Mouse (Mus musculus): ENCODE data around the gene Slc5a10.

The Slc5a10 gene

DNA sequence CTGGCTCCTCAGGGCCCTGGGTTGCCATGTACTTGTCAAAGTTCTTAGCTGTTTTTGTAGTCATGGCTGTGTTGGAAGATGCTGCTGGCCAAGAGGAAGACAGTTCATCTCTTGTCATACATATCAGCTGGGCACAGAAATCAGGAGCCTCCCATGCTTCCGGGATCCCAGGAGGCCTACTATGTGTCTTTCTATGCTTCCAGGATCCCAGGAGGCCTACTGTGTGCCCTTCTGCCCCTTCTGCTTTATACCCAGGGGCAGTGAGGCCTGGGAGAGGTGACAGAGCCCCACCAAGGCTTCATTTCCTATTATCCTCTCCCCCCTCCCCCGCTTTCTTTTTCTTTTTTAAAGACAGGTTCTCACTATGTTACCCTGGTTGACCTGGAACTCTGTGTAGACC lies 15.0 kb downstream of the Slc5a10 start:
- no peak for DNase-seq (ENCODE audit: low spot score in 2 of 2)

DNA sequence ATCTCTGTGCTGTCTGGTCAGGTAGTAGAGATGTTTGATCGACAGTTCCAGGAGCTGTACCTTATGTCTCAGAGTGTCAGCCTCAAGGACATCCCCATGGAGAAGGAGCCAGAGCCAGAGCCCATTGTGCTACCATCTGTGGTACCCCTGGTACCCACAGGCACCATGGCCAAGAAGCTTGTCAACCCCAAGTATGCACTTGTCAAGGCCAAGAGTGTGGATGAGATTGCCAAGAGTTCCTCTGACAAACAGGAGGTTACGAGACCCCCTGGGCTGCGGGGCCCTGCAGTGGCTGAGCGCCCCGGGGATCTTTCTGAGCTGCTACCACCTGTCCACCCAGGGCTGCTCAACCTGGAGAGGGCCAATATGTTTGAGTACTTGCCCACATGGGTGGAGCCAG lies 18.1 kb downstream of the Slc5a10 start:
- no peak for DNase-seq (ENCODE audit: low spot score in 2 of 2)

DNA sequence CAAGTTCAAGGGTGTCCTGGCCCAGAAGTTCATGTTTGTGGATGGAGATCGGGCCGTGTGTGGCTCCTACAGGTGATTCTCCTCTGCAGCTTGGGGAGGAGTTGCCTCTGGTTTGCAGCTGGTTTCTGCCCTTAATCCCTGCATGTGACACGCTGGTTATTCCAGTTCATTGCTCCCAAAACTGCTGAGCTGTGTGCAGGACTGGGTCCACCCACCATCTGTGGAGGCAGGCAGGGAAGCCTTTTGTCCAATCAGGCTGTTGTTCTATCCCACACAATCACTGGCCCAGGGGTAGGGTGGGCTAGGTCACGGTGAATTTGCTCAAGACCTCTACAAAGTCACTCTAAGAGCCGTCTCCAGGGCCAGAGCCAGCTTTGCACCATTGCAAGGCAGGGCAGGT lies 18.9 kb downstream of the Slc5a10 start:
- no peak for DNase-seq (ENCODE audit: low spot score in 2 of 2)

- DNase-seq (ENCODE audit: low spot score in 2 of 2), result no peak
Measured at GRCm38 (mm10) chr11:61699933-61700332, 20.7 kb downstream of the Slc5a10 start.

GRCm38 (mm10) chr11:61699460-61699859 lies 21.2 kb downstream of the Slc5a10 start:
- DNase-seq (ENCODE audit: low spot score in 2 of 2), result no peak

DNA sequence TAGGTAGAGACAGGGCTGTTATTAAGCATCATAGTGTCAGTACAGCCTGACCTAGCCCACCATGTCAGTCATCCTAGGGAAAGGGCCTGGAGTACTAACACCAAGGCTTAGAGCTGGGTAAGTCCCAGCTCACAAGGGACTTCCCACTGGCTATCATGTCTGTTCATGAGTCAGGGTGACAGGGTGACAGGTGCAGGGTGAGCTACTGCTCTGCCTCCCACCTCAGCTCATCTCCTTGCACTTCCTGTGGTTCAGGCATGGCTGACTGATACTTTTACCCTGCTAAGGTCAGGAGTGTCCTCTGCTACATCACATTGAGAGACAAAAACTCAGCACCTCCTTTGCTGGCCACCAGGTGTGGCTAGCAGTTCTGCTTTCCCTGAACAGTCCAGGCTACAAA lies 21.8 kb downstream of the Slc5a10 start:
- DNase-seq (ENCODE audit: low spot score in 2 of 2), result no peak

DNA sequence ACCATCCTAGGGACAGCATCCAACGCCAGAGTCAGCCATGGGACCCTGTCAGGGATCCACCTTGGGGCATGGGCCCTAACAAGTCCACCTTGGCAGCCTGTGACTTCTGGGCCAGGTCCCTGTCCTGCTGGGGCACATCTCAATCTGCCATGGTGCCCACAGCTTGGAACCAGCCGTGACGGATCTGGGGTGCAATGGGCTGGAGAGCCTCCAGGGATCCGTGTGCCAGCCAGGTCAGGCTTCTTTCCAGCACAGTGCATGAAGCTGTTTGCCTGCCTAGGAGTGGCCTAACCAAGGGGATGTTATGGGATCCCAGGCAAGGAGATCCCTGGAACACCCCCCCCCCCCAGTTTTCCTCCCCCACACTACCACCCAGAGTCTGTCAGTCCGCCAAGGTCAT lies 27.6 kb downstream of the Slc5a10 start:
- no peak for DNase-seq (ENCODE audit: low spot score in 2 of 2)

GRCm38 (mm10) chr11:61687595-61687994 lies 33.0 kb downstream of the Slc5a10 start:
- DNase-seq (ENCODE audit: low spot score in 2 of 2), result no peak

DNA sequence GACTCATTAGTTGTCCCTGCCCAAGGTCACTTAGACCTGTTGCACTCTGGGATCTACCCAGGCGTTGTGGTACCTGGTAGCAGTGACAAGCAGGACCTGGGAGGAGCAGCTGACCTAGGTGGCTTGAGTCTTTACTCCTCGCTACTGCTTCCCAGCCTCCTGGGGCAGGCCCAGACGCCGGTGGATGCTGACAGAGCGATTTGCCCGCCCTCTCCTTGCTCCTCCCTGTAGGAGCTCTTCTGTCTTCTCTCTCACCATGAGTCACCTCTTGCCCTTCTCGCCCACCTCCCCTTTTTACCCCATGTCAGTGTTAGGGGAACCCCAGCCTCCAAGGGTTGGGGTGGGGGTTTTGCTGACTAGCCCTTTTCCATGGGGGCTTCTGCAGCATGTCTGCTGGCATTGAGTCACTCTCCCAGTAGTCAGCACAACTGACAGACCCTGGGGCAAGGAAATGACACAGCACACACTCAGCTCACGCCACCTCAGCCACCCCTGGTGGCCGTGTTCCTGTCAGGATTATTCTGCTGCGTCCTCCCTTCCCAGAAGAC lies 33.6 kb downstream of the Slc5a10 start:
- no peak for DNase-seq (ENCODE audit: low spot score in 2 of 2)

DNA sequence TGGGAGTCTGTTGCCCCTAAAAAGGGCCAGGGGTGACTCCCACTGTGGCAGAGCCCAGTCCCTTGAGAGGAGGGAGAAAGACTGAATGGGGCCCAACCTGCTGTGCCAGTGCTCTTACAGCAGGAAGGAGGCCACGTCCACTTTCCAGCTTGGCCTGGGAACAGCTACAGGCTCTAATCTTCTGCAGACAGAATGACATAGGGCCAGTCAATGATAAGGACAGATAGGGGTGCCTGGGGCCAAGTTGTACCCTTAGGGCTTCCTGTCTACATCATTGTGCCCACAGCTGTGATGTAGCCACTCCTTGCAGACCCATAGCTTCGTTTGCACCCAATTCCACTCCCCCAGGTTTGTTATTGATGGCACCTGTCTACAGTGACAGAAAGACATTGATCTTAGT lies 34.5 kb downstream of the Slc5a10 start:
- no peak for DNase-seq (ENCODE audit: low spot score in 2 of 2)

- DNase-seq (ENCODE audit: low spot score in 2 of 2), result no peak
Measured at GRCm38 (mm10) chr11:61685119-61685725, 35.4 kb downstream of the Slc5a10 start.

DNA sequence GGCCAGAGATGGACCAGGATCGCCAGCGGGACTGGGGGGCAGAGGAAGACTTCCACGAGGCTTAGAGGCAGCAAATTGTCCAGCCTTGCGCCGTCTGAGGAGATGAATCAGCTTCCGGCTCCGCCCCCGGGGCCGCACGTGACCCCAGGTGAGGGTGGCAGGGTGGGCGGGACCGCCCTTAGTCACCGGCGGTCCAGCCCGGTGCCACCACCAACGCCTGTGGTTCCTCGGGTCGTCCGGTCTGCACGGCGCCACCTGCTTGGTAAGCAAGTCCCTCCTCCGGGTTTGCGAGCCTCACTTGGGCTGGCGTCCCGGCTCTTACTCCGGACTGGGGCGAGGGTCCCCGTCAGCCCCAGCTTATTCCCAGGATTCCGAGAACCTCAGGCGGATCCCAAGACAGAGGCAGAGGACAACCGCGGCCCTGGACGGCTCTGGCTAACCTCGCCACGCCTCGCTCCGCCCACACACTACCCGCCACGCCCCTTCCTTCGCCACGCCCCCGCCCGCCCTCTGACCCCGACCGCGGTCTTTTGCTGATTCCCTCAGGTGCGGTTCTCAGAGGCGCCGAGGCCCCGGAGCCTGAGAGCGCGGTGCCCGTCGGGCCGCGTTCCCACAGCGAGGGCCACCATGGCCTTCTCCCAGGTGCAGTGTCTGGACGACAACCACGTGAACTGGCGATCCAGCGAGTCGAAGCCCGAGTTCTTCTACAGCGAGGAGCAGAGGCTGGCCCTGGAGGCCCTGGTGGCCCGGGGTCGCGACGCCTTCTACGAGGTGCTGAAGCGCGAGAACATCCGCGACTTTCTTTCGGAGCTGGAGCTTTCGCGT lies 36.5 kb downstream of the Slc5a10 start, which contains the start of gene Fam83g:
Fam83g (plus strand) TSS at position 185 of the 825 bp plus-strand sequence.
- peak; percentile 58 to 72 for DNase-seq (ENCODE audit: low spot score in 2 of 2)

GRCm38 (mm10) chr11:61679091-61679866 lies 41.3 kb downstream of the Slc5a10 start:
- DNase-seq (ENCODE audit: low spot score in 2 of 2), result no peak

GRCm38 (mm10) chr11:61677709-61678108 lies 42.9 kb downstream of the Slc5a10 start:
- no peak for DNase-seq (ENCODE audit: low spot score in 2 of 2)

- no peak for DNase-seq (ENCODE audit: low spot score in 2 of 2)
Measured at GRCm38 (mm10) chr11:61676216-61676854, 44.3 kb downstream of the Slc5a10 start.

- no peak for DNase-seq (ENCODE audit: low spot score in 2 of 2)
Measured at GRCm38 (mm10) chr11:61675332-61675731, 45.3 kb downstream of the Slc5a10 start.

- DNase-seq (ENCODE audit: low spot score in 2 of 2), result no peak
Measured at GRCm38 (mm10) chr11:61674839-61675159, 45.8 kb downstream of the Slc5a10 start.

GRCm38 (mm10) chr11:61674151-61674838 lies 46.3 kb downstream of the Slc5a10 start:
- no peak for DNase-seq (ENCODE audit: low spot score in 2 of 2)

DNA sequence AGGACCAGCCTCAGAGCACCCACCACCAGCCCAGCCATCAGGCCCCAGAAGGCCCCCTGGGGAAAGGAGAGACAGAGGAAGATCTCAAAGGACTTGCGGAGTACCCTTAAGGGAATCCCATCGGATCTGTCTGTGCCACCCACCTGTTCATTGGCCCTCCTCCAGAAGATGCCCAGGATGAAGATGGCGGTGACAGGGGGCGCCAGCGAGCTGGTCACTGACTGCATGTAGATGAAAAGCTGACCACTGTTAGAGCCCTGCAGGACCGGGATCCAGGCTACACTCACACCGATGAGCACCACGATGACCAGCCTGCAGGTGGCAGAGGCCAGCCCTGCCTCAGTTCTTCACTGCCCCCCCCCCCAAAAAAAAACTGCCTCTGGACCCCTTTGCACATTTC lies 46.9 kb downstream of the Slc5a10 start:
- DNase-seq (ENCODE audit: low spot score in 2 of 2), result no peak

GRCm38 (mm10) chr11:61671781-61672383 lies 48.7 kb downstream of the Slc5a10 start:
- no peak for DNase-seq (ENCODE audit: low spot score in 2 of 2)

All from thymus, postnatal 10 days (tissue).